Mouse (Mus musculus) heart, postnatal 25 days (tissue): Measurements from ENCODE around the gene Rnf5. TPM values are rescaled to one million over a fixed set of nuclear protein-coding genes. Genes with fewer than 3 reads are reported as not detected.
A peak's percentile ranks its signal among the peaks of the same experiment; 100 is the strongest.

Experiments used
- DNase-seq: peaks from one replicate; pipeline ENCODE4 v3.0.0; 2022; ENCODE audit warnings: low spot score
- intact Hi-C: fragments of 180-260 bp; cut with DNase I; formaldehyde crosslinking; loops from one replicate; pipeline ENCODE4 v1.15.1; 2025
- total RNA-seq, 2 experiments: library from RNA; stranded (reverse); gene quantifications; 2 replicates each; pipeline ENCODE4 v1.2.3; 2021

The Rnf5 gene
- total RNA-seq, 2 experiments from 2014 or later, result 34.9 to 35.0 TPM

- intact Hi-C loops, result no loop called here
- DNase-seq, result no peak
These were observed 34.0 kb upstream of the Rnf5 start for GRCm38 (mm10) chr17:34637459-34637858.

GRCm38 (mm10) chr17:34635671-34636070, 32.2 kb upstream of the Rnf5 start:
- DNase-seq, result no peak

GRCm38 (mm10) chr17:34632261-34632691, 28.8 kb upstream of the Rnf5 start:
- intact Hi-C loops, result no loop called here
- peak; percentile 82 for DNase-seq

More at GRCm38 (mm10) chr17:34635671-34636070, 32.2 kb upstream of the Rnf5 start:
- intact Hi-C loops, result no loop called here

GRCm38 (mm10) chr17:34631647-34632046, 28.2 kb upstream of the Rnf5 start:
- intact Hi-C loops, result no loop called here
- DNase-seq, result no peak

- intact Hi-C loops, result no loop called here
- no peak for DNase-seq
These were observed 27.3 kb upstream of the Rnf5 start for GRCm38 (mm10) chr17:34630761-34631301.

- no peak for DNase-seq
- intact Hi-C loops, result no loop called here
These were observed 26.5 kb upstream of the Rnf5 start for GRCm38 (mm10) chr17:34629796-34630603.

GRCm38 (mm10) chr17:34629221-34629751, 25.8 kb upstream of the Rnf5 start, which contains the start of gene Prrt1:
Prrt1 (plus strand) TSS chr17:34629533.
- DNase-seq, result no peak
- intact Hi-C loops, result no loop called here

DNA sequence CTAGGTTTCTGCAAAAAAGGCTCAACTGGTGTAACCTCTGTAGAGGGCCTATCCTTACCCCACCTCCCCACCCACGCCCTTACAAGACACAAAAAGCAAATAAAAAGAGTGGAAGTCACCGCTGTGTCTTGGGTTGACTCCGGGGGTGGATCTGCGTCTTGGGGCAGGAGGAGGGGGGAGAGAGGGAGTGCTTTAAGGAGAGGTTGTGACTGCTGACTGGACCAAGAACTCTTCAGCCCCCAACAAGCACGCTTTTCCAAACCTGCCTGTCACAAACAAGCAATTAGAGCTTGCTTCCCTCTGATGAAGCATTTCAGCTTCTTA, 25.1 kb upstream of the Rnf5 start:
- intact Hi-C loops, result no loop called here
- DNase-seq, result no peak

DNA sequence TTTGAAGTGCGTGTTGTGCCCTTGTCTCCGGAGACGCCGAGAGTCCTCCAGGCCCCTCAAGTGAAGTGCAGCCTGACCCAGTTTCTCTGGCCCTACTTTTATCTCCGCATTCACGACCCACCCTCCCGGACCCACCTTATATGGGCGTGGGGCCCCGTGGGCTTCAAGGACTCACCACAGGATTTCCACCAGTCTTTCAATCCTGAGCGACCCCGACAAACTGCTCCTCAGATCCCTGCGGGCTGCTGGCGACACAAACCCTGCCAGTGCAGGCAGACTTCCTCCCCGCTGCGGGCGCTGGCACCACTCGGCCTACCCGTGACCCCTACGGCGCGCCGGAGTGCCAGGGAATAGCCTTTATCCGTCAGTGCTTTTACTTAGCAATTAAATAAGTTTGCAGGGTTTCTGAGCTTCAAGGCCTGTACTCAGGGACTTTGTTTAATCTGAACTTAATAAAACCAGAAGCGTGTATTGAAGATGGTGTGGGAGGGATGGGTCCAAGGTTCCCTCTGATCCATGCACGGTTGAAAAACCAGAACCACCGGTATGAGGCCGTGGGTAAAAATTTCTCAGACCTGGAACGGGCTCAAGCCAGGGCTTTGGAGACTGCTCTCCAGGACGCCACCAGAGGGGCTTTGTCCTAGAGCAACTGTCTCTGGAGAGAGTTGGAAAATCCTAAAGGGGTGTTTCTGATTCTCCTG, 24.6 kb upstream of the Rnf5 start, which contains the start of gene Ppt2:
Gene Ppt2, minus strand, starts transcription at position 568 of the 701 bp plus-strand sequence.
- intact Hi-C loops, result no loop called here

GRCm38 (mm10) chr17:34627093-34627942, 23.8 kb upstream of the Rnf5 start:
- intact Hi-C loops, result no loop called here
- peak; percentile 81 for DNase-seq

More for the DNA sequence above, 24.6 kb upstream of the Rnf5 start, which contains the start of gene Ppt2:
- DNase-seq, result peak; percentile 33

DNA sequence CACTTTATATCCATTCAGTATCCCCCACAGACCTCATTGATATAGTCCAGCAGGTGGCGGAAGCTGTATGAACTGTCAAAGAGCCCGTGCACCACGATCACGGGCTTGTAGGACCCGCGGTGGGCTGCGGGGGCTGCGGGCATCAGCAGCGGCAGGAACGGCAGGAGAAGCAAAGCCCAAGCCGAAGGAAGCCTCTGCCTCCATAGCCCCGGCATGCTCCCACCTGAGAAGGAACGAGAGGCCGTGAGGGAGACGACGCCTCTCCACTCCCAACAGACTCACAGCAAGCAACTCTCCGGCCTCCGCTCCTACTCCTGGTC, 23.2 kb upstream of the Rnf5 start:
- intact Hi-C loops, result no loop called here

DNA sequence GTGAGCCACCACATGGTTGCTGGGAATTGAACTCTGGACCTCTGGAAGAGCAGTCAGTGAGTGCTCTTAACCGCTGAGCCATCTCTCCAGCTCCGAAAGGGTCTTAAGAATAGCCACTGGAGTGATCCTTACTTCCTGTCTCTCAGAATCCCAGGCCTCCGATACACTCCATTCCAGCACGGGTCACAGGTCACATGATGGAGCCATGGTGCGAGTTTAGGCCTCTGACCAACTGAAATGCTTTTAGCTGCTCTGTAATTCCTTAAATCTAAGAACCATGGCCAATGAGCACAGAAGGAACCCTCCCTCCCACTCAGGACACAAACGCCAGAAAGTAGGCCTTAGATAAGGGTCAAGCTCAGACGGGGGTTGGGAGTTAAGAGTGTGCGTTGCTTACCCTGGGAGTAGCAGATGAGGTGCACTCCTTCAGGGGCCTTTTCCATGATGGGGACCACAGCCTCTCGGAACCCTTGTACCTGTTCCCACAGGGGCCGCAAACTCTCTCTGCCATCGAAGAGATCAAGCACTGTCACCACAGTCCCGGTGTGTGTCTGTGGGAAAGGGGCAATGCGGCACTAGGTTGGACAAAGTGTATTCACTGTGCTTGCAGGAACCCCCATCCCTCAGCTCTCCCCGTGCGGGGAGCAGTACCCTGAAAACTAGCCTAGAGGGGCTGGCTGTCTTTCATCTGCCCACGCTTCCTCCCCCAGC, 22.7 kb upstream of the Rnf5 start:
- intact Hi-C loops, result no loop called here
- DNase-seq, result no peak

More for the DNA sequence above, 23.2 kb upstream of the Rnf5 start:
- DNase-seq, result no peak

- intact Hi-C loops, result no loop called here
- no peak for DNase-seq
These were observed 21.5 kb upstream of the Rnf5 start for GRCm38 (mm10) chr17:34624981-34625380.

GRCm38 (mm10) chr17:34623161-34623560, 19.7 kb upstream of the Rnf5 start:
- intact Hi-C loops, result no loop called here
- no peak for DNase-seq

DNA sequence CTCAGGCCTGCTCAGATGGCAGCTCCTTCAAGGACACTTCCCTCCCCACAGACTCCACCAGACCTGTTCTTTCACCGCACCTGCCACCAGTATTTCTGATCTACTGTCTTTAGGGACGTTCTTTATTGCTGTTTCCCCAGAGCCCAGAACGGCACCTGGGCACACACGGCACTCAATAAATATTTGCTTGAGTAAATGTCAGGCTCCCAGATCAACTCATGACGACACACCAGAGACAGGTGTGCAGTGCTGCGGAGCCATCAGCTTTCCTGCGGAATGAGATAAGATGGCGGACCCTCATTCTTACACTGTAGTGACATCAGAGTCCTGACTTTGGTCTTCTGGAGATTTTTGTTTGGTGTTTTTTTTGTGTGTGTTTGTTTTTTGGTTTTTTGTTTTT, 17.5 kb upstream of the Rnf5 start:
- no peak for DNase-seq
- intact Hi-C loops, result no loop called here

DNA sequence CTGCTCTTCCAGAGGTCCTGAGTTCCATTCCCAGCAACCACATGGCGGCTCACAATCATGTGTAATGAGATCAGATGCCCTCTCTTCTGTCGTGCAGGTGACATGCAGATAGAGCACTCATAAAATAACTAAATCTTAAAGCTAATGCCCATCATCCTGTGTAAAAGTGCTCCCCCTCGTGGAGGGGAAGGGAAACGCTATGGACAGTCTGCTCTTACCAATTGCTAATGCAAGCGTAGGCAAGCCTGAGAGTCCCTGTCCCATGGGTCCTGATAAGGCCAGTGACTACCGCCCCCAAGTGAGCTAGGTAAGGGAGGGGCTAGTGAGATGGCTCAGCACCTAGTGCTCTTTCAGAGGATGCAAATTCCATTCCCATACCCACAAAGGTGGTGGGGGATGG, 15.5 kb upstream of the Rnf5 start:
- intact Hi-C loops, result loop anchor here (1.0 to 5.0 kb wide), 3 partner anchors 47 to 179 kb away; no protein-coding TSS in a partner anchor
- no peak for DNase-seq

GRCm38 (mm10) chr17:34615871-34616270, 12.4 kb upstream of the Rnf5 start, which contains the start of gene Egfl8:
Egfl8 (minus strand) TSS chr17:34615971.
- no peak for DNase-seq
- intact Hi-C loops, result loop anchor here (5.0 kb wide), 2 partner anchors 44 to 59 kb away; no protein-coding TSS in a partner anchor

DNA sequence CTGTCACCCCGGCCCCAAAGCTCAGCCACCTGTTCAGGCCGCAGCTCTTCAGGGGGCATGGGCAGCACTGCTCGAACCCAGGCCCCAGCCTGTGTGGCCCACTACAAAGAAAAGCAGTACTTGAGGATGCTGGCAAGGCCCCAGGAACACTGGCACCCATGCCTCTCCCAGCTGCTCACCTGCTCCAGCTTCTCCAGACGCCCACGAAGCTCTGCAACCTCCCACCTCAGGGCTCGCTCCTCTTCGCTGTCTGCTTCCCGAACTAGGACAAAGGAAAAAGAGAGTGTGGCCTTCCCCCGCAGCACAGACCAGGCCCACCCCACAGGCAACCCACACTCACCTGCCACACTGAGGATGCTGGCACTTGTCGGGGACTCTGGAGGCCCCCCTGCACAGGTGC, 10.3 kb upstream of the Rnf5 start:
- intact Hi-C loops, result no loop called here
- no peak for DNase-seq

- intact Hi-C loops, result no loop called here
- DNase-seq, result no peak
These were observed 9.7 kb upstream of the Rnf5 start for GRCm38 (mm10) chr17:34613054-34613645.
